Mouse (Mus musculus) MEL (cell line): Measurements from ENCODE around the gene P2ry6. TPM values are rescaled to one million over a fixed set of nuclear protein-coding genes. Genes with fewer than 3 reads are reported as not detected.

ENCODE experiments used
- DNase-seq: peaks from one replicate; pipeline ENCODE4 v3.0.0; 2011; ENCODE audit warnings: low read depth, low spot score
- H3K27ac ChIP-seq: 2 replicates; pipeline ENCODE4 v1.5.1; 2012; ENCODE audit warnings: low read depth, mild to moderate bottlenecking, control low read depth, low read length, moderate library complexity; ENCODE audit not compliant: control insufficient read depth
- H3K27me3 ChIP-seq, 2 experiments: fragments of 150-350 bp in 1 of 2; sonication (generic) in 1 of 2; 2 replicates each; pipeline ENCODE4 v1.6.1; 2012; ENCODE audit warnings: low read length in 2 of 2, mild to moderate bottlenecking in 2 of 2, improper control_type of control experiment in 1 of 2, moderate library complexity in 1 of 2; ENCODE audit not compliant: insufficient read depth in 2 of 2, control insufficient read depth in 1 of 2
- H3K36me3 ChIP-seq, 2 experiments: 2 replicates each; pipeline ENCODE4 v1.6.1; 2012 to 2014; ENCODE audit warnings: low read length in 2 of 2, improper control_type of control experiment in 1 of 2, inconsistent platforms in 1 of 2, mild to moderate bottlenecking in 1 of 2; ENCODE audit not compliant: insufficient read depth in 2 of 2, control insufficient read depth in 1 of 2
- H3K4me1 ChIP-seq, 2 experiments: fragments of 150-350 bp in 1 of 2; sonication (generic) in 1 of 2; 2 replicates each; pipeline ENCODE4 v1.6.1; 2012; ENCODE audit warnings: low read length in 2 of 2, improper control_type of control experiment in 1 of 2, mild to moderate bottlenecking in 1 of 2; ENCODE audit not compliant: insufficient read depth in 2 of 2, control insufficient read depth in 1 of 2
- H3K4me3 ChIP-seq, 2 experiments: fragments of 150-350 bp in 1 of 2; sonication (generic) in 1 of 2; 2 replicates each; pipeline ENCODE4 v1.5.1; 2012; ENCODE audit warnings: low read depth in 2 of 2, low read length in 2 of 2, mild to moderate bottlenecking in 2 of 2, moderate library complexity in 2 of 2, control low read depth in 1 of 2, improper control_type of control experiment in 1 of 2; ENCODE audit not compliant: control insufficient read depth in 1 of 2, insufficient read depth in 1 of 2
- H3K79me2 ChIP-seq: 2 replicates; pipeline ENCODE4 v1.6.1; 2012; ENCODE audit warnings: mild to moderate bottlenecking, low read length, moderate library complexity; ENCODE audit not compliant: control insufficient read depth, poor library complexity, insufficient read depth
- H3K9ac ChIP-seq: 2 replicates; pipeline ENCODE4 v1.6.1; 2012; ENCODE audit warnings: low read depth, mild to moderate bottlenecking, control low read depth, low read length, moderate library complexity; ENCODE audit not compliant: control insufficient read depth, poor library complexity, severe bottlenecking
- H3K9me3 ChIP-seq: fragments of 150-350 bp; sonication (generic); replicated peaks from 2 replicates; pipeline ENCODE4 v1.6.1; 2012; ENCODE audit warnings: mild to moderate bottlenecking, low read length, improper control_type of control experiment, moderate library complexity; ENCODE audit not compliant: insufficient read depth
- CTCF ChIP-seq, 3 experiments: IDR thresholded peaks in 2 of 3; conservative IDR thresholded peaks in 1 of 3; 2 replicates each; pipeline ENCODE4 v1.5.1; 2011 to 2012; ENCODE audit warnings: low read length in 3 of 3, low read depth in 2 of 3, mild to moderate bottlenecking in 2 of 3, improper control_type of control experiment in 1 of 3, inconsistent platforms in 1 of 3, mixed read lengths in 1 of 3, moderate library complexity in 1 of 3; ENCODE audit not compliant: control insufficient read depth in 1 of 3, insufficient read depth in 1 of 3, poor library complexity in 1 of 3, severe bottlenecking in 1 of 3
- ELF1 ChIP-seq: IDR thresholded peaks from 2 replicates; pipeline ENCODE4 v1.6.1; 2014; ENCODE audit warnings: low read depth, mild to moderate bottlenecking, inconsistent platforms, low read length, improper control_type of control experiment, moderate library complexity
- EP300 ChIP-seq, 2 experiments: IDR thresholded peaks; 2 replicates each; pipeline ENCODE4 v1.6.1; 2011; ENCODE audit warnings: improper control_type of control experiment in 2 of 2, low read length in 2 of 2, low read depth in 1 of 2, mild to moderate bottlenecking in 1 of 2
- ETS1 ChIP-seq: IDR thresholded peaks from 2 replicates; pipeline ENCODE4 v1.6.1; 2012; ENCODE audit warnings: low read depth, mild to moderate bottlenecking, inconsistent platforms, low read length, improper control_type of control experiment, moderate library complexity
- GATA1 ChIP-seq: IDR thresholded peaks from 2 replicates; pipeline ENCODE4 v1.6.1; 2011; ENCODE audit warnings: low read depth, low read length, improper control_type of control experiment
- JUND ChIP-seq: IDR thresholded peaks from 2 replicates; pipeline ENCODE4 v1.6.1; 2011; ENCODE audit warnings: low read depth, mild to moderate bottlenecking, improper control_type of control experiment, low read length
- KAT2A ChIP-seq: conservative IDR thresholded peaks from 2 replicates; pipeline ENCODE4 v1.6.1; 2012; ENCODE audit warnings: low read depth, low read length, improper control_type of control experiment, inconsistent platforms
- MAFK ChIP-seq: IDR thresholded peaks from 2 replicates; pipeline ENCODE4 v1.6.1; 2011; ENCODE audit warnings: low read depth, mild to moderate bottlenecking, low read length, improper control_type of control experiment, borderline replicate concordance
- MAX ChIP-seq: IDR thresholded peaks from 2 replicates; pipeline ENCODE4 v1.6.1; 2011; ENCODE audit warnings: low read length, improper control_type of control experiment
- NELFE ChIP-seq: IDR thresholded peaks from 2 replicates; pipeline ENCODE4 v1.6.1; 2011; ENCODE audit warnings: low read depth, low read length, improper control_type of control experiment
- NRF1 ChIP-seq: IDR thresholded peaks from 2 replicates; pipeline ENCODE4 v1.6.1; 2014; ENCODE audit warnings: low read depth, mild to moderate bottlenecking, inconsistent platforms, low read length, improper control_type of control experiment, moderate library complexity; ENCODE audit not compliant: poor library complexity, insufficient read depth, severe bottlenecking
- POLR2A ChIP-seq, 2 experiments: IDR thresholded peaks; 2 replicates each; pipeline ENCODE4 v1.6.1; 2011 to 2012; ENCODE audit warnings: low read length in 2 of 2, mild to moderate bottlenecking in 2 of 2, control low read depth in 1 of 2, improper control_type of control experiment in 1 of 2, low read depth in 1 of 2, moderate library complexity in 1 of 2; ENCODE audit not compliant: control insufficient read depth in 1 of 2, insufficient read depth in 1 of 2, poor library complexity in 1 of 2
- POLR2AphosphoS2 ChIP-seq: IDR thresholded peaks from 2 replicates; pipeline ENCODE4 v1.6.1; 2011; ENCODE audit warnings: low read length, improper control_type of control experiment
- POLR2AphosphoS5 ChIP-seq: IDR thresholded peaks from 2 replicates; pipeline ENCODE4 v1.6.1; 2012; ENCODE audit warnings: low read depth, borderline replicate concordance, mild to moderate bottlenecking, inconsistent platforms, low read length, moderate library complexity, mixed read lengths
- RAD21 ChIP-seq: IDR thresholded peaks from 2 replicates; pipeline ENCODE4 v1.6.1; 2011; ENCODE audit warnings: mild to moderate bottlenecking, low read depth, low read length, improper control_type of control experiment
- SMC3 ChIP-seq: IDR thresholded peaks from 2 replicates; pipeline ENCODE4 v1.6.1; 2011; ENCODE audit warnings: low read depth, low read length, improper control_type of control experiment
- TAL1 ChIP-seq: IDR thresholded peaks from 2 replicates; pipeline ENCODE4 v1.6.1; 2012; ENCODE audit warnings: mild to moderate bottlenecking, inconsistent platforms, low read length, moderate library complexity, mixed read lengths
- ZC3H11A ChIP-seq: IDR thresholded peaks from 2 replicates; pipeline ENCODE4 v1.6.1; 2012; ENCODE audit warnings: low read depth, mild to moderate bottlenecking, inconsistent platforms, low read length, improper control_type of control experiment
- polyA plus RNA-seq, 2 experiments: library from polyadenylated mRNA; stranded (reverse) in 1 of 2; unstranded in 1 of 2; fragments of >175 nt in 1 of 2; fragments of >200 nt in 1 of 2; gene quantifications; 2 replicates each; pipeline versions ENCODE4 v1.2.1 to v1.2.4; 2012; ENCODE audit warnings: low replicate concordance in 2 of 2, low read depth in 1 of 2; ENCODE audit not compliant: insufficient read length in 2 of 2, insufficient read depth in 1 of 2, missing spikeins in 1 of 2
- total RNA-seq: library from RNA; depleted of rRNA; stranded (reverse); fragments of 300-350 nt; gene quantifications from 2 replicates; pipeline ENCODE4 v1.2.3, GENCODE M21; 2012

P2ry6 gene
- total and polyA plus RNA-seq, 3 experiments = not detected

DNA sequence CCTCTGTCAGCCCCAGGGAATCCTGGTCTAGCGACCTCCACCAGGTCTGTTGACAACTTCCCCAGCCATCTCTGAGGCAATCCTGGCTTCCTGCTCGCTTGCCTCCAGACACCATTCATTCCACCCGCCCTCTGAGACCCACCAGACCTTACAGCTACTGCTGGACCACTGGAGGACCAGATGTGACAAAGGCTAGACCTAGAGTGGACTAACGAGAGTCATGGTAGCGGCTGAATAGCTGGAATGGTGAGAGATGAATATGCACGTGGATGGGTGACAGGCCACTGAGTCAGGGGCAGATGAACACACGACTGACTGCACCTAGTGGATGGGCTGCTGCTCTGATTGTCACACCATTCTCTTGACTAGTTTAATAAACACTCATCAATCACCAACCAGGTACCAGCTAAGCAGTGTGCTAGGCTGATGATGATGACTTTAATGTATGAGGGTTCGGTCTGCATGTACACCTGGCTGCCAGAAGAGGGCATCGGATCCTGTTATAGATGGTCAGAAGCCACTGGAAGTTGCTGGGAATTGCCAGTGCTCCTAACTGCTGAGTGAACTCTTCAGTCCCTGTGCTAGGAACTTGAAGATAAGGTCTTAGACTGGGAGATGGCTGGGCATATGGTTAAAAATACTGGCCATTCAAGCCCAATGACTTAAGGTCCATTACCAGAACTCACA lies 71.9 kb downstream of the P2ry6 start:
- no peak; the same call in 1 of the 2 replicates for TF ChIP-seq RAD21
- TF ChIP-seq NRF1 = no peak
- TF ChIP-seq CTCF (IDR thresholded peaks at IDR 0.05 in 2 of 3, conservative IDR thresholded peaks at IDR 0.05 in 1 of 3; ENCODE audit: control insufficient read depth in 1 of 3, insufficient read depth in 1 of 3, low read depth in 2 of 3, low read length in 3 of 3, poor library complexity in 1 of 3, severe bottlenecking in 1 of 3) = peak; percentile 38 to 67 (median 50)
- TF ChIP-seq SMC3 = peak; percentile 27; the same call in 1 of the 2 replicates
- TF ChIP-seq KAT2A = no peak
- no peak for TF ChIP-seq ZC3H11A
- no peak for TF ChIP-seq GATA1
- no peak for TF ChIP-seq EP300 (IDR thresholded peaks at IDR 0.05; ENCODE audit: low read depth in 1 of 2, low read length in 2 of 2)
- no peak for TF ChIP-seq MAFK
- no peak for TF ChIP-seq POLR2AphosphoS5
- H3K4me3 ChIP-seq = no peak overlapping the region
- H3K79me2 ChIP-seq = no peaks in the 10 kb centered on the region
- H3K4me1 ChIP-seq = no peaks in the 10 kb centered on the region
- H3K9ac ChIP-seq = no peak overlapping the region
- no peaks in the 10 kb centered on the region for H3K27me3 ChIP-seq
- no peak overlapping the region for H3K27ac ChIP-seq
- DNase-seq = peak; percentile 35
- no peaks in the 10 kb centered on the region for H3K36me3 ChIP-seq
- no peaks in the 10 kb centered on the region for H3K9me3 ChIP-seq

DNA sequence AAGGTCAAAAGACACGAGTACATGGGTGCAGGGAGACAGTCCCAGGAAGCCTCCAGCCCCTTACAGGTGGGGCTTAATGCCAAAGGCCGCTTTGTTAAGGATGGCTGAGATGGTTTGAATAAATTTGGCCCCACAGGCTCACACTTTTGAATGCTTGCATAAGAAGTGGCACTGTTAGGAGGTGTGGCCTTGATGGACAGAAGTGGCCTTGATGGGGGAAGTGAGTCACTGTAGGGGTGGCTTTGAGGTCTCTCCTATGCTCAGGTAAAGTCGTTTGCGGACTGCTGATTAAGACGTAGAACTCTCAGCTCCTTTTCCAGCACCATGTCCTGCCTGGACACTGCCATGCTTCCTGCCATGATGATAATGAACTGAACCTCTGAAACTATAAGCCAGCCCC lies 76.6 kb downstream of the P2ry6 start:
- H3K9me3 ChIP-seq = no peaks in the 10 kb centered on the region
- H3K4me3 ChIP-seq = no peak overlapping the region
- no peak for TF ChIP-seq ELF1
- no peak for TF ChIP-seq CTCF (IDR thresholded peaks at IDR 0.05 in 2 of 3, conservative IDR thresholded peaks at IDR 0.05 in 1 of 3; ENCODE audit: control insufficient read depth in 1 of 3, insufficient read depth in 1 of 3, low read depth in 2 of 3, low read length in 3 of 3, poor library complexity in 1 of 3, severe bottlenecking in 1 of 3)
- TF ChIP-seq JUND = no peak
- TF ChIP-seq POLR2AphosphoS2 = no peak
- no peak for TF ChIP-seq MAX
- no peak for TF ChIP-seq POLR2A (IDR thresholded peaks at IDR 0.05; ENCODE audit: control insufficient read depth in 1 of 2, insufficient read depth in 1 of 2, low read depth in 1 of 2, low read length in 2 of 2, poor library complexity in 1 of 2)
- no peak for TF ChIP-seq ETS1
- no peak for TF ChIP-seq NELFE
- TF ChIP-seq TAL1 = no peak
- no peaks in the 10 kb centered on the region for H3K36me3 ChIP-seq
- H3K9ac ChIP-seq = no peak overlapping the region
- DNase-seq = no peak
- H3K27me3 ChIP-seq = no peaks in the 10 kb centered on the region
- H3K27ac ChIP-seq = no peak overlapping the region
- no peaks in the 10 kb centered on the region for H3K79me2 ChIP-seq
- H3K4me1 ChIP-seq = no peaks in the 10 kb centered on the region
